ENCODE assay signal across 11 mouse cellular contexts in the genomic region with DNA sequence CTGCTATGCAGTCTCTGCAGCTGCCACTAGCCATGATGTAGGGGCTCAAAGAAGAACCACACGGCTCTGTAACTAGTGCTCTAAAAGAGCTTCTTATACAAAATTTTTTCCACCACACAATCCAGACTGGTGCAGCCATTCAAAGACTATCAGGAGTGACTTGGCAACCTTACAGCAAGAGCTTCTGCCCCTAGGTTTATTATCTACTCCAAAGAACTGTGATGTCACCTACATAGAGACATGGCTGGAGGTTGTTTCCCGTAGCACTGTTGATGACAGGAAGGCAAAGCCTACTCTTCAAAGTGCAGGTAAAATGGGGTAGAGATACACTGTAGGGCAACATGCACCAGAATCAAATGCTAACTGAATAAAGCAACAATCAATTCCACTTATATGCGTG. TPM values are rescaled to one million over a fixed set of nuclear protein-coding genes. Genes with fewer than 3 reads are reported as not detected.
DNase-seq lines count a peak whose midpoint lies in the region; ATAC-seq and TF ChIP-seq lines count a peak whose summit lies in the region.
"Had no signal": no experiment of that assay in that cellular context is flagged by ENCODE, and none has a peak within 500 bp of the region (broad histone marks: within the 10 kb centered on the region; RNA-seq: fewer than 3 reads in every experiment).

No protein-coding gene starts in this region.

- 70% methylated on average over 3 of the region's 3 CpGs for WGBS in heart, embryonic 10.5 days
- 57% methylated on average over 3 of the region's 3 CpGs for WGBS in heart, adult 2 months

- peaks cover 8% of the 10 kb centered on the region for H3K79me2 ChIP-seq in heart, adult 2 months (replicated peaks; ENCODE audit: control insufficient read depth, insufficient read depth, low read length)

- no peaks in the 10 kb centered on the region for H3K27me3 ChIP-seq in heart, embryonic 10.5 days (ENCODE audit: insufficient read depth, poor library complexity, severe bottlenecking)
- H3K27me3 ChIP-seq in heart, adult 2 months (ENCODE audit: control insufficient read depth, insufficient read depth, low read length) = no peaks in the 10 kb centered on the region
- H3K27me3 ChIP-seq in splenic B cell, adult 2 months (ENCODE audit: control insufficient read depth, insufficient read depth, low read length, poor library complexity, severe bottlenecking) = no peaks in the 10 kb centered on the region
- H3K27me3 ChIP-seq: embryonic facial prominence, embryonic 15.5 days; midbrain, embryonic 13.5 days had no signal

- ATAC-seq in inflammation-experienced regulatory T-cells, adult 6 months = peak; percentile 69
- ATAC-seq: midbrain, embryonic 13.5 days had no signal

- no peak overlapping the region for H3K4me3 ChIP-seq in heart, embryonic 10.5 days
- no peak overlapping the region for H3K4me3 ChIP-seq in heart, adult 2 months
- H3K4me3 ChIP-seq: embryonic facial prominence, embryonic 15.5 days; midbrain, embryonic 13.5 days had no signal

- H3K9me3 ChIP-seq in heart, embryonic 10.5 days = no peaks in the 10 kb centered on the region
- H3K9me3 ChIP-seq: embryonic facial prominence, embryonic 15.5 days; midbrain, embryonic 13.5 days had no signal

- TF ChIP-seq EP300 in heart, adult 2 months (IDR thresholded peaks at IDR 0.05; ENCODE audit: insufficient read depth, low read depth, low read length) = no peak

- peak; percentile 58 for DNase-seq in heart, embryonic 10.5 days (ENCODE audit: low spot score)
- DNase-seq in heart, adult 2 months = no peak
- DNase-seq in thymus, postnatal 14 days = peak; percentile 22
- no peak for DNase-seq in thymus, postnatal 36 days
- DNase-seq in splenic B cell, adult 2 months (ENCODE audit: low read depth, low spot score) = peak; percentile 8
- DNase-seq in embryo, embryonic 11 days = no peak
- no peak for DNase-seq in layer of hippocampus, postnatal 10 days (ENCODE audit: low spot score in 2 of 2)

- intact Hi-C loops in heart, adult 2 months (cut with DNase I) = no loop called here

- TF ChIP-seq CTCF in heart, adult 2 months (IDR thresholded peaks at IDR 0.05) = no peak

- H3K36me3 ChIP-seq in heart, embryonic 10.5 days = no peaks in the 10 kb centered on the region
- H3K36me3 ChIP-seq in heart, adult 2 months (ENCODE audit: control insufficient read depth, insufficient read depth, low read length) = peaks cover 39% of the 10 kb centered on the region
- no peaks in the 10 kb centered on the region for H3K36me3 ChIP-seq in splenic B cell, adult 2 months (ENCODE audit: control insufficient read depth, insufficient read depth, low read length, poor library complexity, severe bottlenecking)
- H3K36me3 ChIP-seq: embryonic facial prominence, embryonic 15.5 days; midbrain, embryonic 13.5 days had no signal

- no peak overlapping the region; the same call in 1 of the 2 replicates for H3K27ac ChIP-seq in heart, embryonic 10.5 days
- H3K27ac ChIP-seq in heart, adult 2 months = no peak overlapping the region; the same call in 1 of the 2 replicates
- H3K27ac ChIP-seq: embryonic facial prominence, embryonic 15.5 days; midbrain, embryonic 13.5 days had no signal

- H3K4me1 ChIP-seq in heart, embryonic 10.5 days = peaks cover 86% of the 10 kb centered on the region
- H3K4me1 ChIP-seq in heart, adult 2 months (ENCODE audit: control insufficient read depth, insufficient read depth, low read length) = peaks cover 45% of the 10 kb centered on the region

- H3K9ac ChIP-seq in heart, adult 2 months (ENCODE audit: low read depth, low read length) = no peak overlapping the region
- H3K9ac ChIP-seq: embryonic facial prominence, embryonic 15.5 days; lung, embryonic 14.5 days; midbrain, embryonic 13.5 days had no signal

- TF ChIP-seq POLR2A in heart, adult 2 months (IDR thresholded peaks at IDR 0.05; ENCODE audit: insufficient read depth, low read depth, low read length) = no peak

RNA-seq across cellular contexts. Expression of a gene that starts 17.5 kb away (rescaled TPM):
- 19.6 and 34.1 TPM in 2 replicates for polyA plus RNA-seq in heart, embryonic 10.5 days (2016; fragmentation: Nextera tagmentation; extraction: Ambion mirVana)
- total RNA-seq in heart, adult 2 months (2021) = 100 to 1,000 TPM; 179 to 232 TPM
- polyA plus RNA-seq in heart, adult 2 months (2012; rRNA removed) = 71.4 and 94.1 TPM in 2 replicates
- 10 to 100 TPM; 18.2 to 19.0 (median 18.6) TPM for polyA plus RNA-seq in inflammation-experienced regulatory T-cells, adult 6 months (2017; shearing (Covaris generic))
- total RNA-seq in layer of hippocampus, postnatal 10 days (2021) = 100 to 1,000 TPM; 138 to 144 TPM

RNA-seq across cellular contexts. Expression of a gene that starts 17.6 kb away (rescaled TPM):
- 22.8 and 23.8 TPM in 2 replicates for polyA plus RNA-seq in heart, embryonic 10.5 days (2016; fragmentation: Nextera tagmentation; extraction: Ambion mirVana)
- 10 to 100 TPM; 61.3 to 81.4 TPM for total RNA-seq in heart, adult 2 months (2021)
- polyA plus RNA-seq in heart, adult 2 months (2012; rRNA removed) = 28.5 and 47.3 TPM in 2 replicates
- 10 to 100 TPM in 2 of 3 experiments, 1 to 10 TPM in 1; 9.3 to 12.4 (median 12.2) TPM for polyA plus RNA-seq in inflammation-experienced regulatory T-cells, adult 6 months (2017; shearing (Covaris generic))
- total RNA-seq in layer of hippocampus, postnatal 10 days (2021) = 10 to 100 TPM; 59.5 to 65.8 TPM

Comparison
In these comparisons a context has a peak if more than half of its experiments do, and no peak if none do; other contexts are left out.
1. DNase-seq: peak in heart, embryonic 10.5 days (single experiment), thymus, postnatal 14 days (single experiment) and splenic B cell, adult 2 months (single experiment); none in heart, adult 2 months (0 of 2), thymus, postnatal 36 days (0 of 2), embryo, embryonic 11 days (single experiment) and layer of hippocampus, postnatal 10 days (0 of 2).